14 mouse cellular contexts compared by ENCODE assay signal in genomic region chr5:135126121-135126520, GRCm38 (mm10).
"Had no signal": no experiment of that assay in that cellular context is flagged by ENCODE, and none has a peak within 500 bp of the region (broad histone marks: within the 10 kb centered on the region; RNA-seq: fewer than 3 reads in every experiment).

No protein-coding gene starts in this region.

- H3K9me3 ChIP-seq: limb, embryonic 15.5 days; liver, embryonic 12.5 days; stomach, embryonic 15.5 days had no signal

- DNase-seq: kidney, adult 8-10 months; kidney, postnatal 25 days; lung, embryonic 14.5 days; lung, postnatal 10 days; lung, postnatal 4 days; thymus, adult 2 months; thymus, postnatal 25 days had no signal

- H3K4me1 ChIP-seq: limb, embryonic 15.5 days; liver, embryonic 12.5 days; stomach, embryonic 15.5 days had no signal

- ATAC-seq: liver, embryonic 12.5 days; midbrain, embryonic 16.5 days had no signal

- H3K4me3 ChIP-seq: left cerebral cortex, adult 2 months; limb, embryonic 15.5 days; liver, embryonic 12.5 days; megakaryocyte, embryonic 14.5 days; stomach, embryonic 15.5 days had no signal

- H3K36me3 ChIP-seq: limb, embryonic 15.5 days; liver, embryonic 12.5 days; stomach, embryonic 15.5 days had no signal

- H3K4me2 ChIP-seq: limb, embryonic 15.5 days; liver, embryonic 12.5 days; lung, embryonic 14.5 days; midbrain, embryonic 11.5 days; stomach, embryonic 15.5 days had no signal

- H3K27ac ChIP-seq: left cerebral cortex, adult 2 months; limb, embryonic 15.5 days; liver, embryonic 12.5 days; stomach, embryonic 15.5 days had no signal

- H3K9ac ChIP-seq: limb, embryonic 15.5 days; liver, embryonic 12.5 days; lung, embryonic 14.5 days; stomach, embryonic 15.5 days had no signal
